Comparison of ENCODE assay signal across 18 mouse cellular contexts in genomic region chr9:34851136-34851535, GRCm38 (mm10).
"Had no signal": no experiment of that assay in that cellular context is flagged by ENCODE, and none has a peak within 500 bp of the region (broad histone marks: within the 10 kb centered on the region; RNA-seq: fewer than 3 reads in every experiment).

No protein-coding gene starts in this region.

- H3K27ac ChIP-seq: midbrain, embryonic 10.5 days; midbrain, embryonic 12.5 days; neural tube, embryonic 13.5 days; neural tube, embryonic 15.5 days had no signal

- H3K36me3 ChIP-seq: midbrain, embryonic 10.5 days; midbrain, embryonic 12.5 days; neural tube, embryonic 13.5 days; neural tube, embryonic 15.5 days had no signal

- H3K4me1 ChIP-seq: midbrain, embryonic 10.5 days; midbrain, embryonic 12.5 days; neural tube, embryonic 13.5 days; neural tube, embryonic 15.5 days had no signal

- H3K27me3 ChIP-seq: midbrain, embryonic 12.5 days; neural tube, embryonic 13.5 days; neural tube, embryonic 15.5 days had no signal

- H3K4me2 ChIP-seq: lung, embryonic 14.5 days; midbrain, embryonic 12.5 days; neural tube, embryonic 13.5 days; neural tube, embryonic 15.5 days had no signal

- H3K9ac ChIP-seq: lung, embryonic 14.5 days; midbrain, embryonic 12.5 days; neural tube, embryonic 13.5 days; neural tube, embryonic 15.5 days had no signal

- DNase-seq: lung, adult 18-20 months; lung, embryonic 14.5 days; lung, postnatal 10 days; lung, postnatal 4 days; midbrain, embryonic 14.5 days; retina, postnatal 1 day; right cerebral cortex, adult 18-20 months; right cerebral cortex, postnatal 25 days; right cerebral cortex, postnatal 4 days; spleen, adult 18-20 months; thymus, adult 18-20 months; thymus, postnatal 14 days; thymus, postnatal 36 days had no signal

- H3K4me3 ChIP-seq: midbrain, embryonic 10.5 days; midbrain, embryonic 12.5 days; myocyte; neural tube, embryonic 13.5 days; neural tube, embryonic 15.5 days had no signal

- H3K9me3 ChIP-seq: midbrain, embryonic 10.5 days; midbrain, embryonic 12.5 days; neural tube, embryonic 13.5 days; neural tube, embryonic 15.5 days had no signal
